Mouse (Mus musculus) retina, adult 2 months (tissue): ENCODE results near the gene Tbc1d10c.
A peak's percentile ranks its signal among the peaks of the same experiment; 100 is the strongest.
"Not testable (repeated sequence)": the region's sequence is repeated elsewhere in the genome, so short reads cannot be mapped to it uniquely, and the experiment has no call there.

ENCODE experiments used
- DNase-seq: peaks from one replicate; pipeline ENCODE4 v3.0.0-alpha.2; 2012; ENCODE audit warnings: low read depth, low spot score

Gene Tbc1d10c

DNA sequence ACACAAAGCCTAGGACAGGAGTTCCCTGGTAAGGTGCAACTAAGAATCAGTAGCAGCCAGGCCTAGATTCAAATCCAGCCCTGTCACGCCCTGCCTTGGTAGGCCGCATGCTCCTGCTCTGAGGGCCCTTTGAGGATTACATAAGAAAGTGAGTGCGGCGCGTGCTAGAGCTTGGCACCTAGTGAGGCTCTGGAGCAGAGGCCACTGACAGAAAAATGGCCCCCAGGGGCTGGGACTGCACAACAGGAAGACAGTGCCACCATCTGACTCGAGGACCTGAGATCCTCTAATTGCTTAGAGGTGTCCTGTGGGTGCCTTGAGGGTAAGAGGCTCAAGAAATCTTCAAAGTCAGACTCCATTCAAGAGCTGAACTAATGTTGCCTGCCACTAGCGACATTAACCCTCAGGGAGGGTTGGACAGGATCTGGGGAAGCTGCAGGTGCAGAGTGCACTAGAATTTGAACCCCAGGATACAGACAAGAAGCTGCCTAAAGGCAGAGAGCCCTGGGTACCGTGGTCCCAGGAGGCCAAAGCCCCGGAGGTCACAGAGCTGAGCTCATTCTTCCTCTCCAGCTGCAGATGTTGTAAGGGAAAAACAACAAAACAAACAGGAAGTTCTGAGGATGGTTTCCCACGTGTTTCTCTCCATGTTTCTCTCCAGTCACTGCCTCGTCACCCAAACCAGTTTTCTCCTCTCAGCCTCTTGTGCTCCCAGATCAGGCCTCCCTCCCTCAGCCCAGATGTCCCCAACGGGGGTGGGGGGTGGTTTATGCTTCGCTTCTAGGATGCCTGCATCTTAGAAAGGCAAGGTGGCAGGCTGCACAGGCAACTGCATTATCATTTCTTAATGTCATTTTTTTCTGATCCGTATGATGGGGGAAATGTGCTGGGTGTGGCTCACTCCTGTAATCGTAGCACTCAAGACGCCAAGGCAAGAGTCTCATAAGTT is 46.3 kb downstream of the Tbc1d10c start:
- no peak for DNase-seq

DNA sequence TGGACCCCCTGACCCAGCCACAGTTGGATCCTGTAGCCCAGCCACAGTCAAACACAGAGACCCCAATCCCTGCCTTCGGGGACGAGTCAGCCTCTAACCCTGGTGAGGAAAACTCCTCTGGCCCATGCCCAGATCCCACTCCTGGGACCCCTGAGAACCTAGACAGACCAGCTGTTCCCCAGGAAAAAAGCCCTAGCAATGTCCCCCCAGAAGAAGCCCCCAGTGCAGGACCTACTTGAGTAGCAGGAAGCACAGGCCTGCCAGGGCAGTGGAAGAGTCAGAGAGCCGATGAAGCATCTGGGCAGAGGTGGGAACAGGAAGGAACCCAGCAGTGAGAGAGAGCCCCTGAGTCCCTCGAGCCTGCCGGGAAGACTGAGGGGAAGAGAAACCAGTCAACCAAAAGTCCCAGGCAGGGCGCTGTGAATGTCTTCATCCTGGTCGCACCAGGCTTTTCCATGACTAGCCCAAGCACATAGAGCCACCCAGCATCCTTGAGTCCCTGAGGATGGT is 47.3 kb downstream of the Tbc1d10c start, which contains the start of gene Cabp4:
Gene Cabp4 (minus strand): TSS at position 275 of the 510 bp plus-strand sequence.
- DNase-seq, result no peak

DNA sequence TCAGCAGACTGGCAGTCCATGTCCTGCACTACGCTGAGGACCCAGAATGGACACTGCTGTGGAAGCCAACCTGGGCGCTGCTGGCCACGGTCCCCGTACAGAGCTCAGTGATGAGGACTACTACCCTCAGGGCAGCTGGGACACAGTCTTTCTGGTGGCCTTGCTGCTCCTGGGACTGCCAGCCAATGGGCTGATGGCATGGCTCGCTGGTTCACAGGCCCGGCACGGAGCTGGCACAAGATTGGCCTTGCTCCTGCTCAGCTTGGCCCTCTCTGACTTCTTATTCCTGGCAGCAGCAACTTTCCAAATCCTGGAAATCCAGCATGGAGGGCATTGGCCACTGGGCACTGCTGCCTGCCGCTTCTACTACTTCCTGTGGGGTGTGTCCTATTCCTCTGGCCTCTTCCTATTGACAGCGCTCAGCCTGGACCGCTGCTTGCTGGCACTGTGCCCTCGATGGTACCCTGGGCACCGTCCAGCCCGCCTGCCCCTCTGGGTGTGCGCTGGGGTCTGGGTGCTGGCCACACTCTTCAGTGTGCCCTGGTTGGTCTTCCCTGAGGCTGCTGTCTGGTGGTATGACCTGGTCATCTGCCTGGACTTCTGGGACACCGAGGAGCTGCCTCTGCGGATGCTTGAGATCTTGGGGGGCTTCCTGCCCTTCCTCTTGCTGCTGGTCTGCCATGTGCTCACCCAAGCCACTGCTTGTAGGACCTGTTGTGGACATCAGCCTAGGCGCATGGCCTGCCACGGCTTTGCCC is 48.5 kb downstream of the Tbc1d10c start:
- DNase-seq, result no peak

DNA sequence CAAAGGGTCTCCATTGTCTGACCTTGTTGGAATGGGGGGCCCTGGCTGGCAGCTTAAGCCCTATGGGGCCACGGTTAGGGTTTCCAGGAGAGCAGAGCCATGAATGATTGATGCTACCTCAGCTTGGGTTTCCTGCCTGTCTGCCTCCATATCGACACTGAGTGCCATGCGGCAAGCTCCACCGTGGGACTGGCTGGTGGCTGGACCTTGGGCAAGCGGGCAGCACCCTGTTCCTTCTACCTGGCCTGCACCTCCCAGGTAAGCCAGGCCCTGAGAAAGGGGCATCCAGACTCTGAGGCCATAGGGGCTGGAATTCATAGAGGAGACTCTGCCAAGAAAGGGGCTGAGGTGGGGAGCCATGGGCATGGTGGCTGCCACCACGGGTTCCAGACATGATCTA is 50.9 kb downstream of the Tbc1d10c start:
- DNase-seq, result no peak

DNA sequence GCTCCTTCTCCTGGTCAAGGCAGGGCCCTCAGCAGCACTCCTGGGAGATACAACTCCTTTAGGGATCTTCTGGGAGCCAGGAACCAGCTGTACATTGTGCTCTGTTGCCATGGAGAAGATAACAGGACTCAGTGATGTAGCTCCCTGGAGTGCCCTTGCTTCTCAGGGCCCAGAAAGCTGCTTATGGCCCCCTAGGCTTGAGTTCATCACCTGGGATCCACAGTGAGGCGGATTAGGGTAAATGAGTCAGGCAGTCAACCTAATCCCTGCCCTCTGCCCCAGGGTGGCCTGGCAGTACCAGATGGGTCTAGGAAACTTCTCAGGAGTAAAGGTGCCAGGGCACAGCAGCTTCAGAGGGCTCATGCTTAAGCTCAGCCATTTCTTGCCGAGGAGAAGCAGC is 51.6 kb downstream of the Tbc1d10c start, which contains the start of gene Gpr152:
Gene Gpr152 (plus strand): TSS at position 342 of the 400 bp plus-strand sequence.
- peak; percentile 92 for DNase-seq

- no peak for DNase-seq
These were observed 53.2 kb downstream of the Tbc1d10c start for GRCm38 (mm10) chr19:4137913-4138312.

DNA sequence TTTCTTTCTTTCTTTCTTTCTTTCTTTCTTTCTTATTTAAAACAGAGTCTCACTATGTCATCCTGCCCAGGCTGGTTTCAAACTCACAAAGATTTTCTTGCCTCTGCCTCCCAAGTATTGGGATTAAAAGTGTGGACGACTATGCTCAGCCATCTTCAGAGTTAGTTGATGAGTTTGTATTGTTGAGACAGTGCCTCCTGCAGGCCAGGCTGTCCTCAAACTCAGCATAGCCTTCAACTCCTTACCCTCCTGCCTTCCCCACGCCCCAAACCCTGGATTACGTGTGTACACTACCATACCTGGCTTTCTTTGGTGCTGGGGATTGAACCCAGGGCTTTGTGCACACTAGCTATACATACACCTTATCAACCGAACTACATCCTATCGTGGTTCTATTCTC is 54.6 kb downstream of the Tbc1d10c start:
- DNase-seq, result no peak

- DNase-seq, result not testable (repeated sequence)
These were observed 55.1 kb downstream of the Tbc1d10c start for GRCm38 (mm10) chr19:4135963-4136345.

DNA sequence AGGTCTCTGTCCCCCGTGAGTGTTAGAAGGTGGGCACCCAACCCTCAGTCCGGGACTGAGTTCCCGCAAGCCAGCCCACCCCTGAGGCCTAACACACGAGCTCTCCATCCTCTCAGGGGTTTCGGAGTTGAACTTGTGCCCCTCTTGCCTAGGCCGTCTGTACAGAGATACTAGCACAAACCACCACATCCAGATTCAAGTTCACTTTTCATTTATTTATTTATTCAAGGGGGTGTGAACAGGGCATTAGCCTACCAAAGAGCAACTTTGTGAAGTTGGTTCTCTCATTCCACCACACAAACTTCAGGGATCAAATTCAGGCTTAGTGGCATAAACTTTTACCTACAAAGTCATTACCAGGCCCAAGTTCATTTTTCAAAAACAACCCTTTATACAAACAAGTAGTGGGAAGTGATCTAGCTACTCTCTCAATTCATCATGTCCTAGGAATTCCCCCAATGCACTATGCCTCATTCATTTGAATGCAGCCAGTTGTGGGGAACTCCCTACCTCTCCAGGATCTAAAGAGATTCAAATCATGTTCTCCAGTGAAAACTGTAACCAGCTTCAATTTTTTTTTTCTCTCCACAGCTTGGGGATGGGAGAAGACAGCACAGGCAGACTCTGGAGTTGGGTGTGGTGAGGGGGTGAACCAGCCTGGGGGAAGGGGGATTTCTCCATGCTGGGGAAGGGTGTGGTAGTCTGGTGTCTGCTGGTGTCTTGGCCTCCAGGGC is 55.7 kb downstream of the Tbc1d10c start:
- not testable (repeated sequence) for DNase-seq

- DNase-seq, result no peak
These were observed 56.7 kb downstream of the Tbc1d10c start for GRCm38 (mm10) chr19:4134354-4134753.
